Mouse (Mus musculus) lung, postnatal 10 days (tissue): Measurements from ENCODE around the gene Adra2a.

Experiments used
- DNase-seq: peaks from one replicate; pipeline ENCODE4 v3.0.0; 2021

The Adra2a gene

DNA sequence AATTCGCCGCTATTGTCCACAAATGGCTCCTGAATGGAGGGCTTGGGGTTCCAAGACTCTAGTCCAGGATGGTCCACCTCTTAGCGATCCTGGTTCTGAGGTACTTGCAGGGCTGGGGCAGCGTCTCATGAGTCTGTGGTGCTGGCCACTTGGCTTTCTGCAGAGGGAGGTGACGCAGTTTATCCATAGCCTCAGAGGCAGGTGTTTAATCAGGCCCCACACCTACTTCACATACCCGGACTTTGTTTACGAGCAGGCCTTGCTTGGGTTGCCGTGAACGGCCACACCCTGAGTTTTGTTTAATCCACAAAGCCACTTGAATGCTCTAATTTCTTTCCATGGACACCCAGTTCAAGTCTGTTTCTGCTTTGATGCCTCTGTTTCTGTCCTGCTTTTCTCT lies 37.4 kb downstream of the Adra2a start:
- no peak for DNase-seq

DNA sequence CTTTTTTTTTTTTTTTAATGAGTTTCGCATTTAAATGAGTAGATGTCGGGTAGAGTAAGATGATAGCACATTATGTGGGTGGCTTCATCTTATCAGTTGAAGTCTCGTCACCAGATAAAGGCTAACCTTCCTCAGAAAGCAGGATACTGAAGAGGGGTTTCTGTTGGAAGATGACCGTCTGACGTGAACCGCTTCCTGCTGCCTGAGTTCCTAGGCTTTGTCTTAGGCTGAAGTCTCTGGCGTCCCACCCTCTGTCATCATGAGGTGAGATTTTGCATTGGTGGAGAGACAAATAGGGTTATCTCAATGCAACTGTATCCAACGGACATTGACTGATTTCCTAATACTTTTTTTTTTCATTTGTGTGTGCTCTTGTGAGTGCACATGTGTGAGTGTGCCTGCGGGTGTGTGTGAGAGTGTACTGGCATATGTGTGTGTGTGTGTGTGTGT lies 37.8 kb downstream of the Adra2a start:
- no peak for DNase-seq

DNA sequence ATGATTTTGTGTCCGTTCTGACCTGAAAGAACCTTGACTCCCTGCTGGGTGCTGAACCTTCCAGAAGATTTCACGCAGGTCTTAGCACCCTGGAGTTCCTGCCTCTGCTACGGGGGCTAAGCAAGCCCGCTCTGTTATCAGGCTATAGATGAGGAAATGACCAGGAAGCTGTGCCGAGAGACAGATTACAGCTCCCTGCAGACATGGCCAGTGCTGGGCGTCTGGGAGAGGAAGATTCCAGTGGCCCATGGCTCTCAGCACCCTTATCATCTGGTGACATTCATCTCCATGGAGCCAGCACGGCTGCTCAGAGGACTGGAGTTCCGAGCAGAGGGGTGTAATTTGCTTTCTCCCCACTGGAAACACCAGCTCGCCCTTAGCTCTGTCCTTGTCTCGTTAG lies 43.4 kb downstream of the Adra2a start:
- DNase-seq = no peak

DNA sequence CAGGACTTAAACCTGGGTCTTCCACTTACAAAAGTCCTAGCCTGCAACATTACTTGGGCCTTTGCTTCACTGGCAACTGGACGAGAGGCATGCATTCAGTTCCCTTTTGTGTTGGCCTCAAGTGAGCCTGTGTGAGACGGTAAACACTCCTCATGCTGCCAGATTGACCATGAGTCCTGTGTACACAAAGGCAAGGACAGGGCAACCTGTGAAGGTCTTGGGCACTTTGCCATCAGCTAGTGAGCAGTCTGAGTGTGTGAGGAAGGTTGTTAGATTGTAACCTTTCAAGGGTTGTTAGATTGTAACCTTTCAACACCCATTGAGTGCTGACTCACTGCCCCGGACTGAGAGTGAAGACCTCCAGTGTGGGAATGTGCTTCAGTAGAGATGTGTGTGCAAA lies 49.6 kb downstream of the Adra2a start:
- DNase-seq = peak; percentile 31

DNA sequence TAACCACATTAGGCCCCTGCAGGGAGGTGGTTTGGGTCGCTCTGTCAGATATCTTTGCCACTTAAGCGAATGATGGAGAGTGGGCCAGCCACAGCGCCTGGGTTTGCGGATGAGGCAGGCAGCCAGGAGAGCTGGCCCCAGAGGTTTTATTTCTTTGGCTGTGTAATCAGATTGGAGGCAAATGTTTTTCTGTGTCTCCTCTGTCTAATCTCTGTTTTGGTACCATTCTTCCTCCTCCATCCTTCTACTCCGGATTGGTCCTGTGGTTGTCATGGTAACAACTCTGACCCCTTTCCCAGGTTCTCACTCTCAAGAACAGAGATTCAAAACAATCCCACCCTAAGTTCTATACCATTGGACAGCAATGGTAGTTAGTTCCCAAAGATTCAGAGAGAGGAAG lies 51.8 kb downstream of the Adra2a start:
- no peak for DNase-seq

DNA sequence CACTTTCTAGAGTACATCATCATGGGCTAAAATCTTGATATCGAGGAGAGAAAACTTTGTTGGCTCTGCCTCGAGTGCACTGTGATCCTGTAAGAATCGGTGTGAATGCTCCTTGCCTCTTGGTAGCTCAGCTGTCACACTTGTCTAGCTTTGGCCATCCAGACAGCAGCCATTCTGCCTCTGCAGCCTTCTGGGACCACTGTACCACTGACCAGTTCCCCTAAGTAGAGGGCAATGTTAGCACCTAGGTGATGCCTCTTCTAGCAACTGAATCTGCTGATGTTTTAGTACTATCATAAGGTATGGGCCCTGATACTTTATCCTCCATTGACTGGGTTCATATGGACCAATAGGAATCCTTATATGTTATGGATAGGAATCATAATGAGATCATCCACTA lies 54.4 kb downstream of the Adra2a start:
- DNase-seq = no peak
